Mouse (Mus musculus) cerebellum, adult 2 months (tissue): ENCODE measurements around the gene Rec114. TPM values are rescaled to one million over a fixed set of nuclear protein-coding genes. Genes with fewer than 3 reads are reported as not detected.

Experiments
- DNase-seq, 2 experiments: peaks; one replicate each; pipeline ENCODE4 v3.0.0; 2021
- H3K27ac ChIP-seq: fragments of 200-500 bp; 2 replicates; pipeline ENCODE4 v1.5.1; 2012; ENCODE audit warnings: low read length, control low read depth, inconsistent platforms; ENCODE audit not compliant: insufficient read depth
- H3K27me3 ChIP-seq: fragments of 200-500 bp; 2 replicates; pipeline ENCODE4 v1.6.1; 2012; ENCODE audit warnings: inconsistent platforms, mild to moderate bottlenecking, low read length, moderate library complexity; ENCODE audit not compliant: control insufficient read depth, insufficient read depth
- H3K4me1 ChIP-seq: fragments of 200-500 bp; 2 replicates; pipeline ENCODE4 v1.6.1; 2011; ENCODE audit warnings: low read length; ENCODE audit not compliant: control insufficient read depth, insufficient read depth
- H3K4me3 ChIP-seq: fragments of 200-500 bp; replicated peaks from 2 replicates; pipeline ENCODE3; 2011; ENCODE audit warnings: mild to moderate bottlenecking, low read depth, low read length, control low read depth; ENCODE audit not compliant: insufficient read depth
- CTCF ChIP-seq: fragments of 200-500 bp; IDR thresholded peaks from 2 replicates; pipeline ENCODE4 v1.5.1; 2011; ENCODE audit warnings: low read depth, mild to moderate bottlenecking, control low read depth, low read length, moderate library complexity, borderline replicate concordance; ENCODE audit not compliant: insufficient read depth
- POLR2A ChIP-seq: fragments of 200-500 bp; IDR thresholded peaks from 2 replicates; pipeline ENCODE4 v1.6.1; 2011; ENCODE audit warnings: low read length, control low read depth, borderline replicate concordance; ENCODE audit not compliant: insufficient read depth
- WGBS: fragments of 180-500 bp; shearing (Covaris S2); methylation state at CpG from one replicate; pipeline ENCODE4 v1.1.7; 2018; 5-methylcytosine and 5-hydroxymethylcytosine counted together
- polyA plus RNA-seq: library from polyadenylated mRNA; depleted of rRNA; stranded (reverse); fragments of >200 nt; gene quantifications from 2 replicates; pipeline ENCODE4 v1.2.3, GENCODE M21; 2012

The Rec114 gene
- polyA plus RNA-seq, 1 experiment: 1.5 TPM

GRCm38 (mm10) chr9:58763114-58763513 is 19.4 kb upstream of the Rec114 start:
- no peak for DNase-seq
- no peak overlapping the region for H3K4me3 ChIP-seq
- no peaks in the 10 kb centered on the region for H3K27me3 ChIP-seq
- 96% methylated on average over 4 of the region's 4 CpGs for WGBS
- TF ChIP-seq POLR2A (no peak), CTCF (no peak)
- 0 out of 2 replicates have a peak, but pooled peaks cover 7% of the 10 kb centered on the region for H3K4me1 ChIP-seq
- H3K27ac ChIP-seq: no peak overlapping the region

- TF ChIP-seq POLR2A (no peak), CTCF (no peak)
- H3K27ac ChIP-seq: no peak overlapping the region
- H3K4me3 ChIP-seq: no peak overlapping the region
- no peaks in the 10 kb centered on the region for H3K27me3 ChIP-seq
- H3K4me1 ChIP-seq: 0 out of 2 replicates have a peak, but pooled peaks cover 7% of the 10 kb centered on the region
- DNase-seq: no peak
- WGBS: 69% methylated on average over 2 of the region's 2 CpGs
Observed at GRCm38 (mm10) chr9:58762086-58762485, 18.3 kb upstream of the Rec114 start.

- H3K4me3 ChIP-seq: no peak overlapping the region
- H3K4me1 ChIP-seq: 0 out of 2 replicates have a peak, but pooled peaks cover 7% of the 10 kb centered on the region
- no peak overlapping the region for H3K27ac ChIP-seq
- DNase-seq: peak in 1 of 2 experiments; percentile 6
- no peaks in the 10 kb centered on the region for H3K27me3 ChIP-seq
- 22% methylated on average over 7 of the region's 7 CpGs for WGBS
- no peak for TF ChIP-seq POLR2A
- no peak for TF ChIP-seq CTCF
Observed at GRCm38 (mm10) chr9:58758754-58759153, 15.0 kb upstream of the Rec114 start.

GRCm38 (mm10) chr9:58756371-58757132 is 12.8 kb upstream of the Rec114 start:
- Histone ChIP-seq H3K4me1 (0 out of 2 replicates have a peak, but pooled peaks cover 7% of the 10 kb centered on the region), H3K27me3 (no peaks in the 10 kb centered on the region), H3K27ac (no peak overlapping the region), H3K4me3 (no peak overlapping the region)
- WGBS: 81% methylated on average over 12 of the region's 12 CpGs
- TF ChIP-seq POLR2A (no peak), CTCF (no peak)
- no peak for DNase-seq

GRCm38 (mm10) chr9:58753606-58754005 is 9.8 kb upstream of the Rec114 start:
- no peak for TF ChIP-seq CTCF
- H3K27me3 ChIP-seq: no peaks in the 10 kb centered on the region
- 0 out of 2 replicates have a peak, but pooled peaks cover 2% of the 10 kb centered on the region for H3K4me1 ChIP-seq
- no peak overlapping the region for H3K27ac ChIP-seq
- 87% methylated on average over 1 of the region's 1 CpGs for WGBS
- H3K4me3 ChIP-seq: no peak overlapping the region
- DNase-seq: no peak

GRCm38 (mm10) chr9:58748142-58748541 is 4.4 kb upstream of the Rec114 start:
- 82% methylated on average over 4 of the region's 4 CpGs for WGBS
- DNase-seq: no peak
- no peak for TF ChIP-seq POLR2A
- H3K4me1 ChIP-seq: 0 out of 2 replicates have a peak, but pooled peaks cover 3% of the 10 kb centered on the region
- no peaks in the 10 kb centered on the region; the same call in 1 of the 2 replicates for H3K27me3 ChIP-seq
- no peak overlapping the region for H3K27ac ChIP-seq
- H3K4me3 ChIP-seq: no peak overlapping the region

GRCm38 (mm10) chr9:58747328-58747755 is 3.6 kb upstream of the Rec114 start:
- no peak overlapping the region for H3K4me3 ChIP-seq
- no peak overlapping the region for H3K27ac ChIP-seq
- TF ChIP-seq CTCF (no peak), POLR2A (no peak)
- no peak for DNase-seq
- H3K27me3 ChIP-seq: no peaks in the 10 kb centered on the region; the same call in 1 of the 2 replicates
- 28% methylated on average over 6 of the region's 6 CpGs for WGBS
- 0 out of 2 replicates have a peak, but pooled peaks cover 3% of the 10 kb centered on the region for H3K4me1 ChIP-seq

GRCm38 (mm10) chr9:58742692-58743091 is 1.1 kb downstream of the Rec114 start:
- whole genome bisulfite sequencing: 99% methylated on average over 2 of the region's 2 CpGs
- DNase-seq: no peak
- Histone ChIP-seq H3K27me3 (no peaks in the 10 kb centered on the region; the same call in 1 of the 2 replicates), H3K4me3 (no peak overlapping the region), H3K27ac (no peak overlapping the region), H3K4me1 (0 out of 2 replicates have a peak, but pooled peaks cover 3% of the 10 kb centered on the region)
- TF ChIP-seq CTCF: no peak
